Mouse (Mus musculus): Measurements from ENCODE around the gene Tnni2.

- TF ChIP-seq TAL1 (IDR thresholded peaks at IDR 0.05; ENCODE audit: low read length) (no peak), GATA1 (IDR thresholded peaks at IDR 0.05; ENCODE audit: low read length) (no peak)
Observed at GRCm38 (mm10) chr7:142413285-142413684, 28.3 kb upstream of the Tnni2 start.
